Mouse (Mus musculus): ENCODE results near the gene Gins1.

DNA sequence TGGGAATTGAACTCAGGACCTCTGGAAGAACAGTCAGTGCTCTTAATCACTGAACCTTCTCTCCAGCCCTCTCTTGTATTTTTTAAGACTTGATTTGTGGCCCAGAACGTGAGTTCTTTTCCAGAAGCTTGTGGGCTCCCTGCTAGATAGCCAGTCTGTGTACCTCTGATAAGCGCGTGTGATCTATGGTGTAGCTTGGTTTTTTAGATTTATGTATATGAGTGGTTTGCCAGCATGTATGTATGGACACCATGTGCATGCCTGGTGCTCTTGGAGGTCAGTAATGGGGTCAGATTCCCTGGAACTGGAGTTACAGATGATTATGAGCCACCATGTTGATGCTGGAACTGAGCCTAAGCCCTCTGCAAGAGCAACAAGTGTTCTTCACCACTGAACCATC lies 15.3 kb downstream of the Gins1 start:
- TF ChIP-seq POLR2A (IDR thresholded peaks at IDR 0.05; ENCODE audit: insufficient read depth, low read depth, low read length) (no peak), CTCF (IDR thresholded peaks at IDR 0.05; ENCODE audit: insufficient read depth, low read depth, low read length) (no peak)

All from olfactory bulb, adult 2 months (tissue).